Mouse (Mus musculus) neutrophil, adult 65 days (primary cell): ENCODE measurements around the gene Fkbp10. TPM values are rescaled to one million over a fixed set of nuclear protein-coding genes. Genes with fewer than 3 reads are reported as not detected.

ENCODE experiments used
- total RNA-seq: library from RNA; stranded (reverse); gene quantifications from 2 replicates; pipeline ENCODE4 v1.2.4, GENCODE M21; 2023

Gene Fkbp10
- total RNA-seq: 0.51 and 0.68 TPM in 2 replicates

GRCm38 (mm10) chr11:100414914-100415822 lies at the start of gene Fkbp10:
Gene Fkbp10, plus strand, starts transcription at chr11:100415697.

GRCm38 (mm10) chr11:100397600-100398389 lies 17.7 kb upstream of the Fkbp10 start, which contains the start of gene Jup:
Gene Jup, minus strand, starts transcription at chr11:100397763.

GRCm38 (mm10) chr11:100414021-100414913 lies 1.2 kb upstream of the Fkbp10 start, which contains the start of gene P3h4:
Gene P3h4, minus strand, starts transcription at chr11:100414836.

GRCm38 (mm10) chr11:100441797-100442196 lies 26.3 kb downstream of the Fkbp10 start, which contains the start of the genes Nt5c3b and Klhl10:
Gene Nt5c3b, minus strand, starts transcription at chr11:100441808.
Gene Klhl10, plus strand, starts transcription at chr11:100441917.

GRCm38 (mm10) chr11:100472197-100472934 lies 56.9 kb downstream of the Fkbp10 start, which contains the start of gene Klhl11:
Gene Klhl11, minus strand, starts transcription at chr11:100472741.

Other genes starting within 250 kb of the Fkbp10 start
- gene Krt9, start 222.5 kb upstream of the Fkbp10 start, total RNA-seq: not detected in 2 replicates
- gene Krt14, start 208.1 kb upstream of the Fkbp10 start, total RNA-seq: not detected in 2 replicates
- not detected in 2 replicates for gene Krt16, start 166.8 kb upstream of the Fkbp10 start, total RNA-seq
- gene Krt17, start 154.7 kb upstream of the Fkbp10 start, total RNA-seq: not detected in 2 replicates
- not detected in 2 replicates for gene Krt42, start 145.8 kb upstream of the Fkbp10 start, total RNA-seq
- 1,814 and 1,969 TPM in 2 replicates for gene Eif1, start 95.8 kb upstream of the Fkbp10 start, total RNA-seq
- gene Gast, start 81.3 kb upstream of the Fkbp10 start, total RNA-seq: not detected in 2 replicates
- 0.22 and 0.34 TPM in 2 replicates for gene Hap1, start 59.6 kb upstream of the Fkbp10 start, total RNA-seq
- 15.8 and 23.9 TPM in 2 replicates for gene Jup, start 17.9 kb upstream of the Fkbp10 start, total RNA-seq
- 0.22 and 0.23 TPM in 2 replicates for gene P3h4, start 861 bp upstream of the Fkbp10 start, total RNA-seq
- 4.1 and 4.5 TPM in 2 replicates for gene Nt5c3b, start 26.1 kb downstream of the Fkbp10 start, total RNA-seq
- not detected in 2 replicates for gene Klhl10, start 26.2 kb downstream of the Fkbp10 start, total RNA-seq
- gene Klhl11, start 57.0 kb downstream of the Fkbp10 start, total RNA-seq: 15.6 and 20.5 TPM in 2 replicates
- gene Acly, start 112.3 kb downstream of the Fkbp10 start, total RNA-seq: 116 and 138 TPM in 2 replicates
- not detected in 2 replicates for gene Ttc25, start 129.9 kb downstream of the Fkbp10 start, total RNA-seq
- 8.8 and 11.1 TPM in 2 replicates for gene Cnp, start 159.2 kb downstream of the Fkbp10 start, total RNA-seq
- 38.6 and 41.5 TPM in 2 replicates for gene Nkiras2, start 203.5 kb downstream of the Fkbp10 start, total RNA-seq
- 130 and 149 TPM in 2 replicates for gene Dnajc7, start 204.5 kb downstream of the Fkbp10 start, total RNA-seq